Mouse (Mus musculus) kidney, adult 8-10 months (tissue): ENCODE measurements around the gene Ube2d2b.
A peak's percentile ranks its signal among the peaks of the same experiment; 100 is the strongest.

Experiments
- DNase-seq, 2 experiments: peaks; one replicate each; pipeline ENCODE4 v3.0.0; 2022

Ube2d2b gene

DNA sequence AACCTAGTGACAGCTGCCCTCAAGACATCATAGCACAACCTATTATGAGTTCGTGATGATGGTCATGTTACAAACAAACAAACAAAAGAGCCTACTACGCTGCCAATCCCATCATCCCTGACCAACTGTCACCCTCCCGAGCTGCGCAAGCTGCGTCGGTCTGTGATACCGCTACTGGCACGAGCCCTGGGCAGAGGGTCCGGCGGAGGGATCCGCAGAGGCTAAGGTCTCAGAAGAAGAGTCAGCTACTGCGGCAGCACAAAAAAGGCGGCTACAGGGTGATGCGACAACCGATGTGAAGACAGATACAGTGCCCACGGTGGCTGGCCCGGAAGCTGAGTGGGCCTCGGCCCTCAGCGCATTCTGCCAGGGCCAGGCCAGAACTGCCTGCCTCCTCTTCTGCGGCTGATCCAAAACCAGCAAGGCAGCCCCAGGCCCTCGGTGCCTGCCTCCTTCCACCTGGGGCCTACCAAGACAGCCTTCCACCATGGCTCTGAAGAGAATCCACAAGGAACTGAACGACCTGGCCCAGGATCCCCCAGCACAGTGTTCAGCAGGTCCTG lies at the start of gene Ube2d2b:
TSS of gene Ube2d2b (plus strand) at position 102 of the 563 bp plus-strand sequence.
- DNase-seq = no peak

DNA sequence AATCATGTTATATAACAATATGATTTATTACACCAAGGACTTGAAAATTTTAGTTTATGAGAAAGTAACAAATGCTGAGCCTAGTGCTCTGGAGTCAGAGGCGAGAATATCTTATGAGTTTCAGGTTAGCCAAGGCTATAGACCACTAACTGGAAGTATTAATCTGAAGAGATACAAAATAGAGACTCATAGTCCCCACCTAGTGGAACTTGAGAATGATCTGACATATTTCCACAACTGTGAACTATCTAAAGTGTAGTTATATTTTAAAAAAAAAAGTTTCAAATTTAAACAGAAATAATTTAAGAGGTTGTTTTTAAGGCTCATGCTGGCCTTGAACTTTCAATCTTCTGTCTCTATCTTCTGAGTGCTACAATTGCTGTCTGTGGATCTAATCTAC lies 47.5 kb upstream of the Ube2d2b start:
- no peak for DNase-seq

DNA sequence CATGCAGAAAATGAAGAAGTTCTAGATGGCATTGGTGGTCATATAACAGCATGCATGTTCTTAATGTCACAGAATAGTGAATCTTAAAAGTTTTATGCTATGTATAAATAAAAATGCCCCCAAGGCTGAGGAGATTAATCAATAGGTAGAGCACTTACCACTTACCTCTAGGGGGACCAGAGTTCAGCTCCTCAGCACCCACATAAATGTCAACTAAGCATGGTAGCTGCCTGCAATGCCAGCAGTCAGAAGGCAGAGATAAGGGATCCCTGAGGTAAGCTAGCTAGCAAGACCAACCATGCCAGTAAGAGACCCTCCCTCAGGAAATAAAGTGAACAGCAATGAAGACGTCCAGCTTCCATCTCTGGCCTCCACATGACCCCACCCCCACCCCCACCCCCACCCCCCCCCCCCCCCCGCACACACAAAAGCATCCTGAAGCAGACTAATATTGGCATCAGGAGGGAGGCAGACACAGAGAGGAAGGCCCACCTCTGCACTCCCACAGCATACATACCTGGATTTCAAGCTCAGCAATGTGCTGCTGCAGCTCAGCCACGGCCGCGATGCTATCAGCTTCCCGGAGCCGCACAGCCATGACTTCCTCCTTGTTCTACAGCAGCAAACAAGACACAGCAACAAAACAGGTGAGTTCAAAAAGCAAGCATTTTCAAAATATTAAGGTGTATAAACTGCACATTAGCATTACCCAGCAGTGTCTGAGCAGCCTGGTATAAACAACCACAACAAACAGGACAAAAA lies 42.0 kb upstream of the Ube2d2b start:
- no peak for DNase-seq

DNA sequence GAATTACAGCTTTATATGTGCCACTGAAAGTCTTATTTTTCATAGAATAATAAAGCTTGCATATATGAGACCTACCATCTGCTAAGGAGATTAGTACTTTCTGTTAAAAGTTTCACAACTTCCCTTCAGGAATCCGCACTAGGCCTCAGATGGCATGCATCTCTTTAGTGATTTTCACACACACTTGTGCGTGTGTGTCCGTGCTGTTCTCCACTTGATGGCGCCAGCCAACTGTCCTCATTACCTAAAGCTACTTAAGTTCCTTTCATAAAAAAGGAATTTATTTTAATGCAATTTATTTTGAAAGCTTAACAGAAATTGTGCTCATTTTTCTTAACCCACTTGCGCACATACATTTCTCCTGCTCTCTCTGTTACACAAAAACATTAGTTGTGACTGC lies 40.4 kb upstream of the Ube2d2b start:
- peak in 1 of 2 experiments; percentile 19 for DNase-seq

DNA sequence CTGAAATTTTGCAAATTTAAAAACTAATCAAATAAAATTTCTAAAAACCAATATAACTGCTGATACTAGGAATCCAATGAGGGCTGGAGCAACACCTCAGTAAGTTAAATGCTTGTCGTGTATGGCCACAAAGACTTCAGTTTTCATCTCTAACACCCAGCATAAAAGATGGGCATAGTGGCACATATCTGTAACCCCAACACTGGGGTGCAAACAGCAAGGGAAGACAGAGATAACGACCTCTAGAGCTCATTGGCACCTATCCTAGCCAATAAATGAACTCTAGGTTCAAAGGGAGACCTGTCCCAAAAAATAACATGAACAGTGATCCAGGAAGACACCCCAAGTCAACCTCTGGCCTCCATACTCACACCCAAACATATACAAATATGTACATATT lies 37.9 kb upstream of the Ube2d2b start:
- no peak for DNase-seq

DNA sequence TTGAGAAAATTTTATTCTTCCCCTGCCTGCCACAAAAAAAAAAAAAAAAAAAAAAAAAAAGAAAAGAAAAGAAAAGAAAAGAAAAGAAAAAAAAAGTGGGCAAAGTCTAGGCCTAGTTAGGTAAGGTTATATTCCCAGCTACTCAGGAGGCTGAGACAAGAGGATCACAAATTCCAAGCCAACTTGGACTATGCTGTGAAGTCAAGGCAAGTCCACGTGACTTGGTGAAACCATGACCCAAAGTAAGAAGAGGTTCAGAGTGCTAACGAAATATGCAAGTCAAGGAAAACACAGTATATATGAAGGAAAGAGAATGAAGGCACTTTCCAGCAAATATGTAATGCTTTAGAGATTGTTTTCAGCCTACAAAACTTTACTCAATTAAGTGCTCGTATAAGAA lies 37.4 kb upstream of the Ube2d2b start:
- DNase-seq = peak; percentile 48 to 51

DNA sequence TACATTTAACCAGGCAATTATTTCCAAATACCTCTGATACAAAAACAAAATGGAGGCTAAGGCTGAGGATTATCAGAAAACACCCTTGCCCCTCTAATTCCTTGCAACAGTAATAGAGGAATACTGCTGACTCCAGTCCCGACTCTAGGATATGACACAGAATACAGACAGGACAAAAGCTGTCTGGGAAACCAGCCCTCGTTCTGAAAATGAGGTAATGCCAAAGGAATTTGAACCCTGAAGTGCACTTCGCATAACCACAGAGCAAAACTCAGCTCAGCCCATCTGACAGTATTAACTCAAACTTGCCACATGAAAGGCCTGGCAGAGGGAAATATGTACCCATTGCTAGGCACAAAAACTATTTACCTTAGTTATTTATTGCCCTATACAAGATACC lies 36.6 kb upstream of the Ube2d2b start:
- peak; percentile 54 to 55 for DNase-seq

DNA sequence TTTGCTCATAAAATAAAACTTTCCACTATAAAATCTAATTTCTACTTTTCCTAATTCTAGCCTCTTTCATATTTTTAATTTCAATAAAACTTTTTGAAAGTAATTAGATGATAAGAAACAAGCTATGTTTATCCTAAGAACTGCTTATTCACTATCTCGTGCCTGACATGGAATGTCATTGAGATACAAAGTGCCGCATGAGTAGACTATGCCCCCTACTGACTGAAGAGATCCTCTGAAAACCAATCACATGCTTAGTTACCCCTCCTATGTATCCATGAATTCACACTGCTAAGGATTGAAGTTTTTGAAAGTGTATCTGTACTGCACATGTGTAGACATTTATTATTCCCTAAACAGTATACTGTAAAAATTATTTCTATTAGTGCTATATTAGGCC lies 36.0 kb upstream of the Ube2d2b start:
- no peak for DNase-seq

DNA sequence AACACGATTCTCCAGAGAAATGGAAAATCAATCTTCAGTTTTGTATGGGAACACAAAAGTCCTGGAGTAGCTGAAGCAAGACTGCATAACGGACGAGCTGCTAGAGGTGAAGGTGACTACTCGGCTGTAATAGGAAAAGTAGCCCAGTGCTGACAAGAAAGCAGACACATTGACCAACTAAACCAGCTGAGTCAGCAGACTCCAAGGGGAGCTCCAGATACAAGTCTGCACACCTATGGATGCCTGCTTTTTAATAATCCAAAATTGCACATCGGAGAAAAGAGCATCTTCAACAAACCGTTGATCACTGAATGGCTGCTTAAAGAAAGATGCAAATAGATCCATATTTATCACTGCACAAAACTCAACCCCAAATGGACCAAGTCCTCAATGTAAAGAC lies 31.6 kb upstream of the Ube2d2b start:
- DNase-seq = no peak

DNA sequence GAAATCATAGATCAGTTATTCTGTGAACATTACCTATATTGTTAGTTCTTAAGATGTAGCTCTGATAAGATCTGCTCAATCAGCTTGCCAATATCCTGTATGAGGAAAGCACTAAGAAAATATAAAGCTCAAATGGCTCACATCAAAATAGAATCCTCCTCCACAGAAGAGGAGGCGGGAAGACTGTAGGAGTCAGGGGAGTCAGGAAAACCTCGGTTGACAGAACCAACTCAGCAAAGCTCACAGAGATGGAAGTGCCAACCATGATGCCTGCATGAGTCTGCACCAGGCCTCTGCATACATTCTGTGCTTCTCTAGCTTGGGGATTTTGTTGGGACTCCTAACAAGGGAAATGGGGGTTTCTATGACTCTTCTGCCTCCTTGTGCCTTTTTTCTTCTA lies 28.7 kb upstream of the Ube2d2b start:
- DNase-seq = no peak

DNA sequence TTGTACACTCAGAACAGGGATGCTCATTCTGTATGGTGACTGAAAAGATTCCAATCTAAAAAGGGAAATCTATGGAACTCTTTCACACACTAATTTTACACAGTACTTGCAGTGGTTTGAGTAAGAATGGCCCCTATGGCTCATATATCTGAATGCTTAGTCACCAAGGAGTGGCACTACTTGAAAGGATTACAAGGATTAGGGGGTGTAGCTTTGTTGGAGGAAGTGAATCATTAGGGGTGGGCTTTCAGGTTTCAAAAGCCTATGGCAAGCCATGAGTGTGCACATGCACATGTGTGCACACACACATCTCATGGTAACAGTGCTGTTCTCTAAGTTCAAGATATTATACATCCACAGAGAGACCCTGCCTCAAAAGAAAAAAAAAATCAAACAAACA lies 27.3 kb upstream of the Ube2d2b start:
- no peak for DNase-seq

DNA sequence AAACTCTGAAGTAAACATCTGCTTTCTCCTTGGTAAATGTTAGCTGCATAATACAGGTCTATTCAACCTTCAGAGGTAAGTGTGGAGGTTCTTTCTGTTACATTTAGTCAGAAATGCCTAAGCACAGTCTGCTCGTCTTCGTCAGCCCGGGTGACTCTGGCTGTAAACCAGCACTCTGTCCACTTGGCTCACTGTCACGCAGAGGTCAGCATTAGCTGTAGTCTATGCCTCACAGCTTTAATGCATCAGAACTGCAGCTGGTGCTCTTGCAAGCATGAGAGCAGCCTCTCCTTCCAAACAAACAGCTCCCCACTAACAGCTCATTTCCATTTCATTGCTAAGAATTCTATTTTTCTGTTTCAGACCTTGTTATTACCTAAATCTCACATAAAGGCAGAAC lies 22.4 kb upstream of the Ube2d2b start:
- DNase-seq = no peak

DNA sequence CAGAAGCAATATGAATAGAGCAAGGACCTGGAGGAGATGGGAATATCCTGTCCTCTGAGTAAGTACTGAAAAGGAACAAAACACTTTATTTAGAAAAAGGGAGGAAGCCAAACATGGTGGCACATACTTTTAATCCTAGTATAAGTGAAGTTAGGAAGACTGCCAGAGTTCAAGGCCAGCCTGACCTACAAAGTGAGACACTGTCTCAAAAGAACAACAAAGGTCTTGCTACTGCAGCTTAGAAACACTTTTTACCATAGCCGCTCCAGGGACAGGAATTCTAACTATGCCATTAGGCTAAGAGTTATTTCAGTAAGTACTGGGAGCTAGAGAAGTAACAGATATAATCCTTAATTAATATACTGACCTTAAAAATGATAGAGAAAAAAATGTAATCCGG lies 15.2 kb upstream of the Ube2d2b start:
- DNase-seq = no peak

DNA sequence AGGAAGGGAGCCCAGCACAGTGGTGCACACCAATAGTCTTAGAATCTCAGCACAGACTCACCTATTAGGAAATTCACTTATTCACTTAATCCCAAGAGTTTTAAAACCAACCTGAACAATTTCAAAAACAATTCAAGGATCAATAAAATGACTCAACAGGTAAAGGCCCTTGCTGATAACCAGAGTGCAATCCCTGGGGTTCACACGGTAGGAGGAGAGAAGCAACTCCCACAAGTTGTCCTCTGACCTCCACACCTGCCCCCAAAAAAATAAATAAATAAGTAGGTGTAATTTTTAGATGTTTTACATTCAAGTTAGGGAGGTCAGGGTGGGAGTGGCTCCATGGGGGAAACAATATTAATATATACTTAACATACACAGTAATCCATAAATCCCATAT lies 7.4 kb upstream of the Ube2d2b start:
- no peak for DNase-seq

DNA sequence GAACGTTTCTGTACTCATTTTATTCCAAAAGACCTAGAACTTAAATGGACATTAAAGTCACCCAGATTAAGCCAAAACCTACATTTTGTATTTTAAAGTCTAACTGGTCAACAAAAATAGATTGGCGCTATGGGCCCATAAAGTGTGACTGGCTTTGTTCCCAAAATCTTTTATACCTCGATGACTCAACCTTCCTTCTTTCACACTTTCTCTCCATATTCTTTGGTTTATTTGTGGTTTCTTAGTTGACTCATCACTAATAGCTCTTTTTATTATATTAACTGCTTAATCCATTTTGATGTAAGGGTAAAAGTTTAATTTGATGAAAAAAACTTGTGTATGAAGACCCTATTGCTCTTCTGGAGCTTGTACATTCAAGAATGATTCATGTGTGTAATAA lies 1.5 kb downstream of the Ube2d2b start:
- DNase-seq = no peak

DNA sequence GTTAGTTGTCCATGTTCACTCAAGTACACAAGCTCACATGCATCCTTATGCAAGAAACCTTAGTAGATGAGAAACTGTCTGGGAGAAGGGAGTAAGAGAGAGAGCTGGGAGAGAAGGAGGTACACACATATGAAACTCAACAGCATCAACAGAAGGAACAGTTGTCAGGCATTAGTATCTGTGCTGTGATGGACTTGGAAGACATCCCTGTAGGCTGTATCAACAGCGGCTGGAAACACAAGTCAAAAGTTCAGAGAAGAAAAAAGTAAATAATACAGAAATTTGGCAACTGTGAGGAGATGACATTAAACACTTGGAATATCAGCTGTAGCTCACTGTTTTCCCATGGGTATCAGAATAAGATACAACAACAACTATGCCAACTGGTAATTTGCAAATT lies 4.4 kb downstream of the Ube2d2b start:
- DNase-seq = no peak

DNA sequence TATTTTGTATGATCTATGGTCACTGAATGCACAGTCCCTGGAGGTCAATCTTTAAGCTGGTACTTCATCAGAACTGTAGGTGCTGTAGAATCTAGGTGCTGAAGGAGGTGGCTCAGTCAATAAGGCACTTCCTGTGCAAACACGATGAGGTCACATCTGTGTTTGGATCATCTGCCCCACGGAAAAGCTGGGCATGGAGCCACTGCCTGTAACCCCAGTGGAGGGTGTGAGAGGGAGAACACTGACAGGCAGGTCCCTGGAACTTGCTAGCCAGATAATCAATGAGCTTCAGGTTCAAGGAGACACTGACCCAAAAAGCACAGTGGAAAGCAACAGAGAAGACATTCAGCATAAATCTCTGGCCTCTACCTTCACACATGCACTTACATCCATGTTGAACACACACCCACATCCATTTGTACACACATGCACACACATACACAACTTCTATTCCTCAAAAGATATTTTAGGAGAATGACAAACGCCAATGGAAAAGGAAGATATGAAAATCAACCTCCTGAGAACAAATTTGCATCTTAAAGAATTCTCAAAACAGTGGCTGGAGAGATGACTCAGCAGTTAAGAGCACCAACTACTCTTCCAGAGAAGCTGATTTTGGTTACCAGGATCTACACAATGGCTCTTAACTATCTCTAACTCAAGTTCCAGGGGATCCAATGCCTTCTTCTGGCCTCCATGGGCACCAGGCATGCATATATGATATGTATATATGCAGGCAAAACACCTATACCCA lies 9.2 kb downstream of the Ube2d2b start:
- DNase-seq = no peak

DNA sequence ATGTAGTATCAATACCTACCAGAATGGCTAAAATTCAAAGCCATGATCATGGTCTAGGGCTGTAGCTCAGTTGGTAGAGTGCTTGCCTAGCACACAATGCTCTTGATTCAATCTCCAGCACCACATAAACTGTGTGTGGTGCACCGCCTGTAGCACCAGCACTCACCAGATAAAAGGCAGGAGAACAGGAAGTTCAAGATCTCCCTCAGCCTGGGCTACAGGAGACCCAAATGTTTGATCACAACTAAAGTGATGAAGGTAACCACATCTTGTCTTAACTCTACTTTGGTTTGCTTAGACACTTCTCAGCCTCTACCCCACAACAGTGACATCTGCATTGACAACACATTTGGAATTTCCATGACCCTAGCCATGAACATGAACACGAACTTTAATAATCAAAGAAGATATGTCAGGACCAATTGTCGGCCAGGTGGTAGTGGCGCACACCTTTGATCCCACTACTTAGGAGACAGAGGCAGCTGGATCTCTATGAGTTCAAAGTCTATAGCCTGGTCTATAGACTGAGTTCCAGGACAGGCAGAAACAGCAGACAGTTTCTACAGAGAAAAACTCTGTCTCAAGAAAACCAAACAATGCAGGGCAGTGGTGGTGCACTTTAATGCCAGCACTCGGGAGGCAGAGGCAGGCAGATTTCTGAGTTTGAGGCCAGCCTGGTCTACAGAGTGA lies 10.8 kb downstream of the Ube2d2b start:
- DNase-seq = no peak

DNA sequence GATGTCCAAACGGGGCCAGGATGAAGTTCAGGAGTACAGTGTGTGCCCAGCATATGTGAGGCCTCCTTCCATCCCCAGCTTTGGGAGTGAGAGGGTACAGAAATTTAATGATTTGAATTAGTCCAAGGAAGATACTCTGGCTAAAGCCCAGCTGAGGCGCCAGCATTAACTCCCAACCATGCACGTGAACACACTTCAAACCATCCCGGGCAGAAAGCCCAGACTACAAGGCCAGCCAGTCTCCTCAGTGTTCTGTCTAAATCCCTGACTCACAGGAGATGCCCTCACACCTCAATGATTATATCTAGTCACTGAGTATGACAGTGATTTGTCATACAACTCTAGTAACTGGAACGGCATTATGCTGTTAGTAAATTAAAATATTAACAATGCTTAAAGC lies 17.4 kb downstream of the Ube2d2b start:
- peak; percentile 41 to 68 for DNase-seq

DNA sequence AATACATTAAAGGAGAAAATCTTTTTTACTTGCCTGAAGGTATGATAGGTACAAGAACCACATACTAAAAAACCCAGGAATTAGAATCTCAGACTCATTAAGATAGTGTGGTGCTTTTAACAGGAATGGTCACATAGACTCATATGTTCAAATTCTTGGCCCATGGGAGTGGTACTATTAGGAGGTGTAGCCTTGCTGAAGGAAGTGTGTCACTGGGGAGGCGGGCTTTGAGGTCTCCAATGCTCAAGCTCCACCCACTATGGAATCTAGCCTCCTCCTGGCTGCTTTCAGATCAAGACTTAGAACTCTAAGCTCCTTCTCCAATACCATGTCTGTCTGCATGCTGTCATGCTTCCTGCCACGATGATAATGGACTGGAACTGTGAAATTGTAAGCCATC lies 17.9 kb downstream of the Ube2d2b start:
- DNase-seq = no peak

DNA sequence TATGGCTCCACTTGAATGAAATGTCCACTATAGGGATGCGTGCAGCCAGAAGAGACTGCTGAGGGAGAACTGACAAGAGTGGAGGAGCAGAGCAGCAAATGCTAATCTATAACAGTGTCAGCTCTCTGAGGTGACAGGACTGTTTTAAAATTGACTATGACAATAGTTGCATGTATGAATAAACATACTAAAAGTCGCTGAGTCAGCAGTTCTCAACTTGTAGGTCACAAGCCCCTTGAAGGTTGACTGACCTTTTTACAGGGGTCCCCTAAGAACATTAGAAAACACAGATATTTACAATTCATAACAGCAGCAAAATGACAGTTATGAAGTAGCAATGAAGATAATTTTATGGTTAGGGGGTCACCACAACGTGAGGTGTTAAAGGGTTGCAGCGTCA lies 19.1 kb downstream of the Ube2d2b start:
- DNase-seq = no peak

DNA sequence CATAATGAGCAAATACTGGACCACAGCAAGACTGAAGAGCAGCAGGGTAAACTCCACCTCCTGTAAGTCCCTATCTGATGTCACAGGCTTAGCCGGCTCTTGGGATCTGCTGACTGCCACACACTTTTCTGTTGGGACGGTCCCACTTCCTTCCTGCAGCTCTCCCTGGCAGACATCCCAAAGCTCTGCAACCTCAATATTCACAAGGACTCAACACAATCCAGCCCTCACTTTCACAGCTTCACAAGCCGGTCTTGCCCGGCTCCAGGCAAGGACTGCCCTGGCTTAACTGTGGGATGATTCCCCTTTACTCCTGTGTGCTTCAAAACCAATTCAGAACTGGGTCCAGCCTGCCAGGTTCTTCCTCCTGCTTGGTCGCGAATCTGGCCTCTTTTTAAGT lies 23.9 kb downstream of the Ube2d2b start:
- DNase-seq = peak in 1 of 2 experiments; percentile 19

DNA sequence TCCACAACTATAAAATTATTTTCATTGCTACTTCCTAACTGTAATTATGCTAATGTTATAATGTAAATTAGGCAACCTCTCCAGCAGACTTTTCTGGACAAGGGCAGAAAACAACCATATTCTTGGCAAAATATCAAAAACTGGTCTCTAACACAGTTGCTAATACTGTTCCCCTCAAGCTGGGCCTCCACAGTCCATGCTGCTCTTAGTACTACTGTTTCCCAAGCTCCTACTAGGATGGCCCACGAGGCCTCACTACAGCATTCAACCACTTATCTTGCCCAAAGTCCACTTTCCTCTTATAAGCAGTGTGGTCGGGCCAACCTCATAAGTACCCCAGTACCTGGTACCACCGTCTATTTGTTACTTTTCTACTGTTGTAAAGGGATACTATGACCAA lies 24.7 kb downstream of the Ube2d2b start:
- no peak for DNase-seq

DNA sequence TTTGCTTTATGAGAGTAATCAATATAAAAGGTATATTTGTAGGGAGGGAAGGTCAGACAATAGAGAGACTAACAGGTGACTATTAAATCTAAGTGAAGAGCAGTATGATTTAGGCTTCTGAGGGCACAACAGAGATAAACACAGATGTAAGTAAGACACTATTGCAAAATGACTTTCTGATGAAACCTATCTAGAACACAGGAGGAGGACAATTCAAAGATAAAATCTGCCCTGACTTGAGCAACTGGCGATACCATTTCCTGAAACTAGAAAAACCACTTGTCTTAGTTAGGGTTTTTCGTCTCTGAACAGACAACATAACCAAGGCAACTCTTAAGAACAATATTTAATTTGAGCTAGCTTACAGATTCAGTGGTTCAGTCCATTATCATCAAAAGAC lies 25.6 kb downstream of the Ube2d2b start:
- DNase-seq = no peak
